Mouse (Mus musculus) c-Kit-negative CD71-positive TER-119-positive erythroid progenitor cells, embryonic 14.5 days (primary cell): ENCODE data around the gene Fto.

Source experiments
- DNase-seq: peaks from one replicate; pipeline ENCODE4 v3.0.0-alpha.2; 2013; ENCODE audit warnings: low read depth, low spot score

The Fto gene

DNA sequence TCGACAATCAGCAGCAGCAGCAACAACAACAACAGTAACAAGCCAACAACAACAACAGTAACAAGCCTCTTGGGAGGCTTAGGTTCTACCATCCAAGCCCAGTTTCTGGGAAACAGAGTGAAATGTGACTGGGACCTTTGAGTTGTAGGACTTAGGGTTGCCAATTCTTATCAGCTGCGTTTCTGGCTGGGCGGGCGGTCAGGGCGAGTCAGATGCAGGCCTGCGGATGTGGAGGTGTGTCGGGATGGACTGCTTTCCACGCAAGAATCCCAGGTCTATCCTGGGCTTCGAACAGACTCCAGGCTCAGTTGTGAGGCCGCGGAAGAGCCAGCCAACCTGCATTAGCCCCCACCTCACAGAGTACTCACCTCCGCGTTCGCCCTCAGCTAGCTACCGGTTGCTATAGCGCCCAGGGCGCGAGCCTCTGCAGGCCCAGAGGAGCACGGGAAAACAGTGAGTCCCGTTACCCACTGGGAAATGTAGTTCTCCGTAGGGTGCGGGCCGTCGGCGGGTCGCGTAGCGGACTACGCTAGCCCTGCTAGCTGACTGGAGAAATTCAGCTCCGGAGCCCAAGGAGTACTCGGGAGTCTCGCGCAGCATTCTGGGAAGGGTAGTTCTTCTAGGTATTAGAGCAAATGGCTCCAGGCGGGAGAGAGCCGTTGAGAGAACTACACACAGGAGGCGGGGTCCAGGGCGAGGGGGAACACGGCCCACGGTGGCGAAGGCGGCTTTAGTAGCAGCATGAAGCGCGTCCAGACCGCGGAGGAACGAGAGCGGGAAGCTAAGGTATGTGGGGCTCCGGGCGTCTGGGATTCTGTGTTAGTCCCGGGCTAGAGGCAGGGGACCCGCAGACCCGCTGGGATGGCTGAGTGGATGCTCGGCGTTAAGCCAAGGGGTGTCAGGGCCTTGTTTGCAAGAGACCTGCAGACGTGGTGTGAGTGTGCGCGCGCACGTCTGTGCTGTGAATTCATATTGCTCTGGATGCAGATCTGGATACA, at the start of gene Fto, which contains the start of gene Rpgrip1l:
Gene Fto, plus strand, starts transcription at position 691 of the 998 bp plus-strand sequence.
Gene Rpgrip1l, minus strand, starts transcription at position 428 of the 998 bp plus-strand sequence.
- DNase-seq = peak; percentile 93

DNA sequence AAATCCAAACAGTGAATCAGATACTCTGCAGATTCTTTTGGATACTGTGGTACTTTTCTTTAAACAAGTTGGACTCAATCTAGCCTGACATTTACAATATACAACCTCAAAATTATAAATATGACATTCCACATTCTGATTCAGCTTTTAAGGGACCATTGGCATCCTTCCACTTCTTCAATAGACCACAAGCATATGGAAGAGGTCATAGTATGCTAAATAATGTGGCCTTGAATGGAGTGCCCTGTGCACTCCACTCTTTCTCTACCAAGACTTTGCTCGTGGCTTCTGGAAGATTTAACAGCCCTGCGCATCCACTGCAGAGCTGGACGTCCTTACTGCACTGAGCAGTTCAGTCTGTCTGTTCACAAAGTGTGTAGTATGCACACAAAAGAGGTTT, 49.4 kb upstream of the Fto start:
- DNase-seq = no peak

DNA sequence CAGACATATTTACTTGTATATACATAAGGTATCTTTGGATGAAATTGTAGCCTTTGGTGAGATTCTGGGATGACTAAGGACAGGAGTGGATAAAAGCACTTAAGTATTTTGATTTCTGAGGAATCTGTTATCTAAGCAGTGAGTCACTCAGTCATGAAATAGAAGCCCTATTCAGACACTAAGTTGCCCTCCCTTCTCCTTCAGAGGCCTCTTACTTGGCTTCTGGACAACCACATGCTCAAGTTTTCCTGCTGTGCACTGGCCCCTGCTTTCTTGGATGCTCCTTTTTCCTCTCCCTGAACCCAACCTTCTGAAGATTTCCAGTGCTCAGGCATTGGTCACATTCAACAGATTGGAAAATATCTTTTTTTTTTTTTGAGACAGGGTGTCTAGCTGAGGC, 48.8 kb upstream of the Fto start:
- no peak for DNase-seq

DNA sequence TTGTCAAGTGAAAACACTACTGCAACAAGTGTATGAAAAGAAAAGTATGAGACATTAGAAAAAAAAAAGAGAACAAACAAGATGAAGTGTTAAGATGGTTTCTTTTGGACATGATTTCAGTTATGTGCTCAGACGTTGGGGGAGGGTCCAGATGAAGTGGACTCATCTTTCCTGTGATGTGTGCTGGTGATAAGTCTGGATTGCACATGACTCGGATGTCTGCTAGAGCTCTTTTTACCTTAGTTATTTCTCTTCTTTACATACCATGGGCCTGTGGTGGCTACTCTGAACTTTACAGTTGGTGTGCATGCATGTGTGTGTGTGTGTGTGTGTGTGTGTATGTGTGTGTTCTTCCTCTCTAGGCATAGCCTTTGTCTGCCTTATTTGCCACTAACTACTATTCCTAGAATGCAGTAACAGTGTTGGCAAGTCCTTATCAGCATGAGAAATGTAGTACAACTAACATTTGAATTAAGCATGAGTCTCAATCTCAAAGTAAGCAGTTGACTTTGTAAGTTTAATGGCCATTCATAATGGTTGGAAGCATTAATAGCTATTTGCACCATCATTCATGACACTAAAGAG, 43.9 kb upstream of the Fto start:
- no peak for DNase-seq

DNA sequence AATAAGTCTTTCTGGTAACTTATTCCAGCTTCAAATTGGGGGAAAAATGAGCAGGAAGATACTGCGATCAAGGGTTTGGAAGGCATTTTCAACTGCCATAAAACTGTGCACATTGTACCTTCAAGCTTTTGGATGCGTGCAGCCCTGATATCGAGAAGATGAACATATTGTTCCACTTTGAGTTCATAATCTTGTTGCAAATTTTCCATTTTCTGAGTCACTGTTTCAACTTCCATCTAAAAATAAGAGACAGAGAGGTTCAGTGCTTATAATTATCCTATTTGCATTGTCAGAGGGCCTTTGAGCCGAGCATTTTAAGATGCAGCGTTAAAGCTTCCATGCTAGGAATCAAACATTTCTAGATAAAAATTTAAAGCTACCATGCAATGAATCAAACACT, 39.8 kb upstream of the Fto start:
- no peak for DNase-seq

DNA sequence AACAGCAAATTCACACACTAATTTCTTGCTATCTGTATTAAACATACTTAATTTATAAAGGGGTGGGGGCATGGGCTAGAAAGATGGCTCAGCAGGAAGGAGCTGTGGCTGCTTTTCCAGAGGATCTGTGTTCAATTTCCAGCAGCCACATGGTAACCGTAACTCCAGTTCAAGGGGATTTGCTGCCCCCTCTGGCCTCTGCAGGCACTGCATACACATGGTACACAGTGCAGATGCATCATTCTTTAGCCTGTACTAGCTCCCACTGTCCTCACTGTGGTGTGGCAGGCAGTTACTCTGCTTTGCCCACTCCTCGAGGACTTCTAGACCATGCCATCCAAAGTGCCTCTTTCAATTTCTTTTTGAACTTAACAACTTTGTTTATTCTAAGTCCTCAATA, 37.0 kb upstream of the Fto start:
- no peak for DNase-seq

DNA sequence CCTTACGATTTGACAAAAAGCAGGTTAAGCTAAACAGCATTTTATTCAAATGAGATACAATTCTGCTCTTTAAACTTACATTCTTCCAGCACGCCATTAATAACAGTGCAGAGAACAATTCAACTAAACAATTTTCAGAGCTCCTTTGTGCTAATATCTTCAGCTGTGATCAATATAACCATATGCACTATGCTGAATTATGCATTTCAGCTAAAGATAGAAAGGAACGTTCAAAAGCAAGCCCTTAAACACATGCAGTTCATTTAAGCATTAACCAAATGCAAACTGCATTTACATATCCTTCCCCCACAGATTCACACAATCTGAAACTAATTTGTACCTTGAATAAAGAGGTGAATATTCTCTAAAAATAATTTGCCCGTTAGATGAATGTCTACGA, 35.3 kb upstream of the Fto start:
- no peak for DNase-seq

DNA sequence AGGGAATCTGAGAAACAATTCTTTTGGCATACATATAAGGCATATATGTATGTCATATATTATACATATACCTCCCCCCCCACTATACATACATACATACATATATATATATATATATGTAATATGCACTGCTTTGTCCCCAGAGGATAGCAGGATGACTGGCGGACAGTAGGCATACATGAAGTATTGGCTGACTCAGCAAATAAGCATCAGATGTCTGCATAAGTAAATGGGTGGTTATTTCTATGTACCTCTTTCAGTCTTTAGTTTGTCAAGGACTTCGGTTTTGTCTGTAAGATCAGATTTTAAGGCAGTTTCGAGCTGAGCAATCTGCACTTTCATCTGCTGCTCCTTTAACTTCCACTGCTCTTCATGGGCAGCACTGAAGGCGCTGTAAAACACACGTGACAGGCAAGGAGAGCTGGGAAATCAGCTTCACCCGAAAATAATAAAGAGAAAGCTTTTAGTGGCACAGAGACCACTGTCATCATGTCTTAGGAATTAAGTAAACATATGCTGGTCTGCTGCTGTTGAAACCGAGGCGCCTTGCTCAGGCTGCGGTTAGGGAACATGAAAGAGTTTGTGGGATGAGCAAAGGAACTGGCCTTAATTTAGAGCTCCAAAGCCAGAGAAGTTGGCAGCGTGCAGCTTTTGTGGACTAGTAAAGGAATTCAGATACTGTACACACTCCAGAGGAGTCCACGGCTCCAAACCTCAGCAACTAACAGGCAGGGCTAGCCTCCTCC, 32.7 kb upstream of the Fto start:
- DNase-seq = no peak

DNA sequence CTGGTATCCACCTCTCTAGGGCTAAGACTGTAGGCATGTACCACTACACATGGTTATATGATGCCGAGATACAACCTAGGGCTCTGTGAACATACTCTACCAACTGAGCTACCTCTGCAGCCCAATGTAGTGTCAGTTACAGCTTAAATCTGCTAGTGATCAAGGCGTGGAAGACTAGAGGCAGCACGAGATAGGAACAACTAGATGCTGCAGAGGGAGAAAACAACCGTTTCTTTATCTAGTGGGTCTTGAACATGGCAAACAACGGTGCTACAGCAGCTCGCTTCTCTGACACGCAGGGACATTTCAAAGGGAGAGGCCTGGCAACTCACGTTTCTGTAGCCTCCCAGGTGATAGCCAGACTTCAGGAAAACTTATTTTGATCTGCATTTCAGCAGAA, 31.8 kb upstream of the Fto start:
- no peak for DNase-seq

DNA sequence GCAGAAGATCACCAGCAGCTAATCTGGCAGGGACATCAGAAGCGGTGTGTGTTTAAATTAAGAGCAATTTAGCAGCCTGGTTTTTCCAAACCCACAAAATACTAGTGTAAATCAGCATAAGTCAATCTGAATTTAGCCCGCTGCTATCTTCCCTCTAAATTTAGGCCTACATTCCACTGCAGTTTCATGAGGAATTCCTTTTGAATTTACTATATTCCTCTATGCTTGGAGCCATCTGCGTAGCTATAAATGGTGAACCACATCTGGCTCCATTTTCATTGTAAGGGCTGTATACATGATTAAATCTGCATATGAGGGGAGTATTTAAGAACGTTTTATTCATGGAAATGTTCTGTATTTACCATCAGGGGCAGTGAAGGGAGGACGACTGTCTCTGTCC, 30.7 kb upstream of the Fto start:
- no peak for DNase-seq

DNA sequence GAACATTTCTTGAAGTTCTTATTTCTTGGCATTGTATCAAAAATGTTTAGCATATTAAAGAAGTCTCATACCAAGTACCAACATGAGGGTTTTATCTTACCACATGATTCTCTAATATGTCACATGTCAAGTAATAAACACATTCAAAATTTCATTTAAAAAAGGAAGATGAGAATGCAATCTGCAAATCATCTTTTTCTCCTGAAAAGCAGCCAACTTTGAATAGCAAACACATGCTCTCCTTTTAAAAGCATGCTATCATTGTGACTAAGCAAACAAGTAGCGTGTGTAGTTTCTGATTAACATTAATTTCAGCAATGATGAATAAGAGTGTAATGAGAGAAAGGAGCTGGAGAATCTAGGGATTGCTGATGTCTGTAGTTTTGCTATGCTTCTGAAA, 29.5 kb upstream of the Fto start:
- DNase-seq = no peak

DNA sequence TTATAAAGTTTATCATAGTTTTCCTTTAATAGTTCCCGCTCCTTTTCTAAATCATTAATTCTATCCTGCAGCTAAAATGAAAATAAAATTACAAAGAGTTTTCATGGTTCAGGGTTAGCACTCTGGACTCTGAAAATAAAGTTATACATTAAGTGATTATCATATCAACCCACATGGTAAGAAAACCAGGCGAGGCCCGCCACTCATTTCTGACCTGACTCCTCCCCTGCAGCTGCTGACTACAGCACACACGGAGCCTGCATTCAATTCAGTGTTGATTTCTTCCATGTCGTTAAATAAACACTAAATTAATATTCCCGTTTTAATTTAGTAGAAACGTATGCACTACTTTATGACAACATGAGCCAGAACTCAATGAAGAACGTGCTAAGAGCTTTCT, 27.1 kb upstream of the Fto start:
- no peak for DNase-seq

DNA sequence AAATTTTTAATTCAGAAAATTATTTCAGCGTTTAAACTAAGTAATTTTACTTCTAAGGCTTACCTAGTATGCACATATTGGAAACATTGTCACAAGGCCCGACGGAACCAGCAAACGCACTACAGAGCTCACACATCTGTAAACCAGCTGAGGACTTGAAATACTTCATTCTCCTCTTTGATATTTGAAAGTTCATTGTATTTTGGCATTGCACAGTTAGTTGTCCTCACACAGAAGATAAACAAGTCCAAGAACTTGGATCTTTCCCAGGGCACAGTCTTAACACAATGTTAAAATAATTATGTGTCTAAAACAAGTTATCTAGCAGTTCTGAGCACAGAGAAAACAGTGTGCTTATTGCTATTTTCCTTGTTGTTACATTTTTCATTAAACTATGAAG, 22.7 kb upstream of the Fto start:
- DNase-seq = no peak

DNA sequence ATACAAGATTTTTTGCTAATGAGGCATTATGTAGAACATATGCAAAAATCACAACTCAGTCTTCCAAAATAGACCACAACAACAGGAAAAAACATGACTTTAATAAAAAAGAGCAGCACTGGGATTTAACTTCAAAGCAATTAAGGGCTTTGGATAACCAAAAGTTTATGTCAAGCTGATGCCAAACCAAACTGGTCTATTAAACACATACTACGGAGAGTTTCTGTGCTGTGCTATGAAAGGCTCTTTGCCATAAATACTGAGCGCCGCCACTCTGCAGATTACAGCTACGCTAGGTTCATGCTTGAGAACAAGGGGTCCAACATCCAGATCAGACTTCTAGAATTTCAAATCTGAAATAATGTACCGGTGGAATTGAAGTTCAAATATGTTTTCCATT, 17.5 kb upstream of the Fto start:
- DNase-seq = no peak

DNA sequence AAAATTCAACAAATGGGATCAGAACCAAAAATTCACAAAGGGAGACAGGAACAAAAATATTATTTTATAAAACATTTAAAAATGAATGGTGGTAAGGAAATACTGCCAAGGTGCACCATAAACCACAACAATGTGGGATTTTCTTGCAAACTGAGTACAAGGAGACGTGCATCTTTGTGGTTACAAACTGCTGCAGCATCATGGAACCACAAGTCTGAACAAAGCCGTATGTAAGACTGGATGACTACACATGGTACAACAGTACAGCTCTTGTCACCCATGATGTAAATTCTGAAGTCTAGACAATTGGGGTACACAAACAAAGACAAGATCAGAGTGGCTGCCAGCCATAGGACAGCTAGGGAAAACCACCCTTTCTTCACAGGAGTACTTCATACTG, 14.7 kb upstream of the Fto start:
- no peak for DNase-seq

DNA sequence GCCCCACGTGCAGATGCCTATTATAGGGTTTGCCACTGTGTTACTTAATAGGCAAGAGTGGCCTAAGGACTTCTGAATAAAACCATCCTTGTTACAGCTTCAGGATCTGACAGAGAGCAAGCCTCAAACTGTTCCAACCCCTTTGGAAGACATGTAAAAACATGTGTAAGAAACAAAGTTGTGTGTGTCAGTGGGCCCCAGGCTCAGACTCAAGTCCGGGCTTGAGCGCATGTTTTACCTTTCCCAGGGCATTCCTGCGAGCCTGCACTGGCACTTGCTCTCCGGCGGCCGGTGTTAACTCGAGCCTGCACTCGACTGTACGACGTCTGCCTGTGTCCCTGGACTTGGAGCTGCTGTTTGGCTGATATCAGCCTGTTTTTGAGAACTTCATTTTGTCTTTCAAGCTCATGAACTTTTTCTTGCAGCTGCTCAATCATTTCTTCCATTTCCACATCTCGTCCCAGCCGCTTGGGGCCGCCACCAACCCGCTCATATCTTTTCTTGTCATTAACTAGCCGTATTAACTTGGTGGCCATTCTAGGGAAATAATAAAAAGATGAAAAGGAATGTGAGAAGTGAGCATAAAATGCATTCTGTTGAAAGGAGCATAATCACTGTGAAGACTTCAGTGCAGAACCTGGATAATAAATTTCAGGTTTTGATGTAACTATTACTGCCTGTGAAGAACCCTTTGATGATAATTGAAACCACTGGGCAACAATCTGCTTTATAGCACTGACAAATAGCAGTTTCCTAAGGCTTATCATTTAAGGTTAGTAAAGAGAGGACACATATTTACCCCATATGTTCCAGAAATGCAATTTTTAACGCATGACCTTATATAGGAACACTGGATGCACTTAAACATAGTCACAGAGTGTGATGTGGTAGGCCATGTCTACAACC, 8.6 kb upstream of the Fto start:
- DNase-seq = no peak

DNA sequence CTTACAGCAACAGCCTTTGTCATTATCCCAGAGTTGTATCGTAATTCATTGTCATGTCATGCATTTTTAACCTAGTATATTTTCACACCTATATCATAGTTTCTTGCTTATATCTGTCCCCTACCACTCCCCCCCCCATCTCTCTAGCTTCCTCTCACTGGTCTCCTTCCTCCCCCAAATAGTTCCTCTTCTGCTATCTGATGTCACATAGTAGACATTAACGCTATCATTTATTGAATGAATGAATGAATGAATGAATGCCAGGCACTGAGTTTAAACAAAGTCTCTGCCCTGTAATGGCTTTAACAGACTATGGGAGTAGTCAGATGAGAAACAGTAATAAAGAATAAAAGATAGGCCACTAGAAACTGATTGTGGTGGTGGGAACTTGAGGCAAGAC, 983 bp upstream of the Fto start:
- no peak for DNase-seq

DNA sequence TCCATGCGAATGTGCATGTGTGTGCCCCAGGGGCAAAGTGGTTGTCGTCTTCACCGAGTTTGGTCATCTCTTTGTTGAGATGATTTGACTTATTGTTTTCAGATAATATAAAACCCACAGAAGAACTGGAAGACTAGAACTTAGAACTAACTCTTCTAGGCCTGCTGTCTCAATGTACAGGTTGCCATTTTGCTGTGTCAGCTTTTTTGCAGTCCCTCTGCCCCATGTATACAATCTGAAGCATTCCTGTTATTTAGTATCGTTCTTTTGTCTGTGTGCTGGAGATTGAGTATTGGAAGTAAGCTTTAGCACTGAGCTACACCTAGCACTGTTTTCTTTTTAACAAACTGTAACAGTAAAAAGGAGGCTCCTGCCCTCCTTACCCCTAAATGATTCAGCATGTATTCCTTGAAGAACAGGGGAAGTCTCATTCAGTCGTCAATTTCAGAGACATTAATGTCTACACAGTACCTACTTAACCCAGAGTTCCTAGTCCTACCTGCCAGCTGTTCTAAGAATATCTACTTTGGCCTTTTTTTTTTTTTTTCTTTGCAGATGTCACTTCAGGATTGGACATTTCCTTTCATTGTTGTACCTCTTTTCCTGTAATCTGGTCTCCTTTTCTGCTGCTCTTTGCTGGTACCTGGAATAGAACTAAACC, 4.4 kb downstream of the Fto start:
- DNase-seq = no peak

DNA sequence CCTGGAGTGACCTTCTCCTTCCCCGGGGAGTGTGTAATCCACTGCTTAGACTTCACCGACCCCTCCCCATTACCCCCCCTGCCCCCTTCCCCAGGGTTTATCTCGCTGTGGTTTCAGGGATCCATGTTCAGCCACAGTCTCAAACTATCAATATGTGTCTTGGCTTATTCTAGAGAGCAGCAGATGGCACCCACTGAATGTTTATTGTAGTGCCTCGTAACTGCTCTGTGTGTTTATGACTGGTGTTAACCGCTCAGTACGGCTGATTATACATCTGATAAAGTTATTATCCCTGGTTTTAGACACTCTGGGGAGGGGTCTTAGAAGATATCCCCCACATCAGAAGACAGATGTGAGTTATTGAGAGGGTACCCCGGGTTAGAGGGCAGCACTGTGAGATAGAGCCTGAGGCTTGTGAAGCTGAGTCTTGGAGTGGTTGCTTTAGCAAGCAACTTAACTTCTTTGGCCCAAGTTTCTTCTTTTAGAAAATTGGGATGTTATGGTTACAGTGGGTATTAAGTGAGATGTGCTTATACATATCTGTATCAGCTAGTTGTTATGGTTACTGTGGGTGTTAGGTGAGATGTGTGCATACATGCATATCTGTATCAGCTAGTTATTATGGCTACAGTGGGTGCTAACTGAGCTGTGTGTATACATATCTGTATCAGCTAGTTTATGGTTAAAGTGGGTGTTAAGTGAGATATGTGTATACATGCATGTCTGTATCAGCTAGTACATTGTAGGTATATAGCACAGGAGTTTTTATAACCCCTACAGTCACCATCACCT, 5.8 kb downstream of the Fto start:
- DNase-seq = no peak

DNA sequence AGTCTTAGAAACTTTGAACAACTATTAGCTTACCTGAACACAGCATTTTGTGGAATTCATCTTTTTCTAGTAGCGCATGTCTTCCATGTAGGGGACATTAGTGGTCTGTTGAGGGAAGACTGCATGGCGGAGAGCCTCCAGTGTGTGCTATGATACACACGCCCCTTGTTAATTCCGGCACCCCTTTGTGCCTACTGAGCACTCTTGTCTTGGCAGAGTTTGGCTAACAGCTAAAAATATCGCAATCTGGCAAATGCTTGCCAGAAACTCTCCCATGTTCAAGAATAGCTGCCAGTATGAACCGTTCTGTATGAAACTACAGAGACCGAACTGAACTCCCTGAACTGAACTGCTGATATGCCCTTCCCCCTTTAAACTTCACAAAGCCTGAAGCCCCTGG, 10.2 kb downstream of the Fto start:
- DNase-seq = no peak
